Mouse (Mus musculus) forebrain, postnatal 0 days (tissue): ENCODE data around the gene Vstm5. TPM values are rescaled to one million over a fixed set of nuclear protein-coding genes. Genes with fewer than 3 reads are reported as not detected.
A peak's percentile ranks its signal among the peaks of the same experiment; 100 is the strongest.
"Not testable (repeated sequence)": the region's sequence is repeated elsewhere in the genome, so short reads cannot be mapped to it uniquely, and the experiment has no call there.

ENCODE experiments used
- ATAC-seq: fragments of 200-750 bp; cut with Nextera tagmentation; 2 replicates; pipeline ENCODE4 v1.8.0; 2017; ENCODE audit warnings: mild to moderate bottlenecking, moderate library complexity
- DNase-seq: peaks from one replicate; pipeline ENCODE4 v3.0.0-alpha.2; 2015
- H3K27ac ChIP-seq: fragments of 300-500 bp; sonication (generic); 2 replicates; pipeline ENCODE4 v1.5.1; 2014; ENCODE audit warnings: low read depth, mild to moderate bottlenecking, antibody characterized with exemption, low read length, moderate library complexity, mixed read lengths
- H3K27me3 ChIP-seq: fragments of 300-500 bp; sonication (generic); 2 replicates; pipeline ENCODE4 v1.6.1; 2014; ENCODE audit warnings: mild to moderate bottlenecking, low read length, mixed read lengths; ENCODE audit not compliant: insufficient read depth
- H3K36me3 ChIP-seq: fragments of 300-500 bp; sonication (generic); 2 replicates; pipeline ENCODE4 v1.6.1; 2014; ENCODE audit warnings: mild to moderate bottlenecking, moderate library complexity; ENCODE audit not compliant: insufficient read depth
- H3K4me1 ChIP-seq: fragments of 300-500 bp; sonication (generic); 2 replicates; pipeline ENCODE4 v1.6.1; 2014; ENCODE audit warnings: antibody characterized with exemption; ENCODE audit not compliant: insufficient read depth
- H3K4me2 ChIP-seq: fragments of 300-500 bp; sonication (generic); 2 replicates; pipeline ENCODE4 v1.6.1; 2014; ENCODE audit warnings: low read depth, mild to moderate bottlenecking, moderate library complexity
- H3K4me3 ChIP-seq: fragments of 300-500 bp; sonication (generic); 2 replicates; pipeline ENCODE4 v1.5.1; 2014; ENCODE audit warnings: low read depth, low read length, mixed read lengths
- H3K9ac ChIP-seq: fragments of 300-500 bp; sonication (generic); 2 replicates; pipeline ENCODE4 v1.6.1; 2014; ENCODE audit warnings: mild to moderate bottlenecking
- H3K9me3 ChIP-seq: fragments of 300-500 bp; sonication (generic); 2 replicates; pipeline ENCODE4 v1.6.1; 2016; ENCODE audit warnings: low read length
- CTCF ChIP-seq: sonication (generic); IDR thresholded peaks from 2 replicates; pipeline ENCODE4 v1.5.1; 2016; ENCODE audit warnings: antibody characterized with exemption, control low read depth, low read depth
- WGBS: fragments of 180-500 bp; shearing (Covaris S2); extraction: QIAGEN DNeasy Blood & Tissue Kit; methylation state at CpG from one replicate; pipeline ENCODE4 v1.1.7; 2014; 5-methylcytosine and 5-hydroxymethylcytosine counted together
- polyA plus RNA-seq: library from polyadenylated mRNA; unstranded; fragments of >200 nt; fragmentation: Nextera tagmentation; extraction: Ambion mirVana; gene quantifications from 2 replicates; pipeline ENCODE4 v1.2.1, GENCODE M21; 2015
- total RNA-seq: library from RNA; depleted of rRNA; stranded (reverse); fragments of >200 nt; gene quantifications from 2 replicates; pipeline ENCODE4 v1.2.3, GENCODE M21; 2014

Gene Vstm5
- total and polyA plus RNA-seq, 2 experiments from 2014 or later = 18.2 to 21.6 TPM

DNA sequence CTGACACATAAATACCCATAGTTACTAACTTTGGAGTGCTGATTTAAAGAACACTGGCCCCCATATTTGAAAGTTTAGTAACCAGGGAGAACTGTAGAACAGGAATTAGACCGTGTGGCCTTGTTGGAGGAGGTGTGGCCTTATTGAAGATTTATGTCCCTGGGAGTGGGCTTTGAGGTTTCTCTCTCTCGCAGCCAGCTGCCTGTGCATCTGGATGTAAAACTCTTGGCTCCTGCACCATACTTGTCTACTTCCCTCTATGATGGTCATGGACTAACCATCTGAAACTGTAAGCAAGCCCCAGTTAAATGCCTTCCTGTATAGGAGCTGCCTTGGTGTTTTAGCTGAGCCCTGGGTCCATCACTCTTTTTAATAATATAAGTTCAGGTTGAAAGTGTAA, 59.6 kb downstream of the Vstm5 start:
- WGBS = 79% methylated on average over 2 of the region's 2 CpGs
- H3K36me3 ChIP-seq = peaks cover 10% of the 10 kb centered on the region; the same call in 1 of the 2 replicates
- no peaks in the 10 kb centered on the region for H3K9me3 ChIP-seq
- no peak overlapping the region for H3K27ac ChIP-seq
- no peaks in the 10 kb centered on the region for H3K27me3 ChIP-seq
- H3K9ac ChIP-seq = no peak overlapping the region
- no peaks in the 10 kb centered on the region; the same call in 1 of the 2 replicates for H3K4me1 ChIP-seq
- TF ChIP-seq CTCF = no peak
- H3K4me3 ChIP-seq = no peak overlapping the region
- DNase-seq = no peak
- no peak overlapping the region for H3K4me2 ChIP-seq
- ATAC-seq = no peak

DNA sequence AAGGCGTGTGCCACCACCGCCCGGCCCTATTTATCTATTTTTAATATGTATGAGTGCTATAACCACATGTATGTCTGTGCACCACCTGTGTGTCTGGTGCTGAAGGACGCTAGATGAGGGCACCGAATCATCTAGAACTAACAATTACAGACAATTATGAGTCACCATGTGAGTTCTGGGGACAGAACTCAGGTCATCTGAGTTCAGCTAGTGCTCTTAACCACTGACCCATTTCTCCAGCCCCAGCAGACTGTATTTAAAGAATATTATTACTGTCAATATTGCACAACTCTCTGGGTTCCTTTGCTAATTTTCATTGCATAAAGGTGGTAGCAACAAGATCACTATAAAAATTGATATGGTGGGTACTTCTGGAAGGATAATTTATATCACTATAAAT, 61.2 kb downstream of the Vstm5 start:
- Histone ChIP-seq H3K27ac (no peak overlapping the region), H3K4me3 (no peak overlapping the region), H3K4me2 (no peak overlapping the region), H3K27me3 (no peaks in the 10 kb centered on the region), H3K9me3 (no peaks in the 10 kb centered on the region), H3K36me3 (peaks cover 7% of the 10 kb centered on the region; the same call in 1 of the 2 replicates), H3K9ac (no peak overlapping the region), H3K4me1 (no peaks in the 10 kb centered on the region; the same call in 1 of the 2 replicates)
- WGBS = 90% methylated on average over 5 of the region's 5 CpGs
- no peak for TF ChIP-seq CTCF
- no peak for ATAC-seq
- DNase-seq = no peak

DNA sequence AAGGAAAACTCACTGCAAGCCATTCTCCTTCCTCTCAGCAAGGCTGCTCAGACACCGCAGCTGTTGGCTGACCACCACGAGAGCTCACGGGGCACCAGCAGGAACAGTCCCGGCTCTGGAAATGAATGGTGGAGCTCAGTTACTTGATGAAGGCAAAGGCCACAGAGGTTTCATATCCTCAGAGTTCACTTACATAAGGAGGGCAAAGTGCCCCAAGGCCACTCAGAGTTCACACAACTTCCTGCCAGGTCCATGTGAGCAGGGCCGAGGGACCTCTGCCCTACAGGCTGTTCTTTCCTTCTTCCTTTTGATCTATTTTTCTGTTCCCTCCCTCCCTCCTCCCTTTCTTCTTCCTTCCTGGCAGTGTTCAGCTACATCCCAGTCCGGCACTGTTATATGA, 62.6 kb downstream of the Vstm5 start:
- no peak overlapping the region for H3K27ac ChIP-seq
- DNase-seq (no peak), ATAC-seq (no peak)
- 41% methylated on average over 6 of the region's 6 CpGs for WGBS
- H3K9me3 ChIP-seq = no peaks in the 10 kb centered on the region
- no peak overlapping the region for H3K4me3 ChIP-seq
- H3K4me1 ChIP-seq = no peaks in the 10 kb centered on the region; the same call in 1 of the 2 replicates
- H3K36me3 ChIP-seq = 0 out of 2 replicates have a peak, but pooled peaks cover under 1% of the 10 kb centered on the region
- H3K9ac ChIP-seq = no peak overlapping the region
- no peaks in the 10 kb centered on the region for H3K27me3 ChIP-seq
- no peak for TF ChIP-seq CTCF
- no peak overlapping the region for H3K4me2 ChIP-seq

DNA sequence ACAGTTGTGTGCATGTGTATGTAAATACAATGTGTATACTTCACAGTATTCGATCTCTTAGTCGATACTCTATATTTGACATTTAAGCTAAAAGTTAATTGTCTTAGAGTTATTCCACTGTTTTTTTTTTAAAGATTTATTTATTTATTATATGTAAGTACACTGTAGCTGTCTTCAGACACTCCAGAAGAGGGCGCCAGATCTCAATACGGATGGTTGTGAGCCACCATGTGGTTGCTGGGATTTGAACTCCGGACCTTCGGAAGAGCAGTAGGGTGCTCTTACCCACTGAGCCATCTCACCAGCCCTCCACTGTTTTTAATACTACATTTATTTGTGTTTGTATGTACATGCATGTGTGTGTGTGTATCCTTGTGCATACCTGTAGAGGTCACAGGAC, 63.2 kb downstream of the Vstm5 start:
- not testable (repeated sequence) for ATAC-seq, H3K9me3 ChIP-seq, H3K27me3 ChIP-seq

DNA sequence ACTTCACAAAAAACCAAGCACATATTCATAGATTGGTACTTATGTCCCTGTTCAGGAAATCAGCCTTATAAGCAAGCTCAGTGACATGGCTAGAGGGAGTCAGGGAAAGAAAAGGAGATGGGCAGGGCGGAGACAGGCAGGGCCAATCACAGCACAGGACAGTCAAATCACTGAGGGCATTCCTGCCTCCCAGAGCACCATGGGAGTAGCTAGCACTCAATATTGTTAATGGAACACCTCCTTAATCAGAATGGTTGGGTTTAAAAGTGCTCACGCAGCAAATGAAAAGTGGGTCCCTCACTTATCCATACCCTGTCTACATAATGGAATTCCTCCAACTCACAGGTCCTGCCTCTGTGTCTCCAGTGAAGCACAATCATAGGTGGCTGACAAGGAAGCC, 64.0 kb downstream of the Vstm5 start:
- H3K36me3 ChIP-seq = no peaks in the 10 kb centered on the region
- H3K4me2 ChIP-seq = no peak overlapping the region
- no peak overlapping the region for H3K27ac ChIP-seq
- 75% methylated on average over 2 of the region's 2 CpGs for WGBS
- no peak overlapping the region for H3K4me3 ChIP-seq
- H3K9ac ChIP-seq = no peak overlapping the region
- H3K9me3 ChIP-seq = no peaks in the 10 kb centered on the region
- no peak for TF ChIP-seq CTCF
- peaks cover 9% of the 10 kb centered on the region for H3K4me1 ChIP-seq
- no peaks in the 10 kb centered on the region for H3K27me3 ChIP-seq
- DNase-seq (no peak), ATAC-seq (no peak)

More for the DNA sequence above, 63.2 kb downstream of the Vstm5 start:
- not testable (repeated sequence) for H3K4me2 ChIP-seq, H3K27ac ChIP-seq, DNase-seq, H3K4me1 ChIP-seq, H3K36me3 ChIP-seq, H3K4me3 ChIP-seq, H3K9ac ChIP-seq
- WGBS = 79% methylated on average over 6 of the region's 6 CpGs

DNA sequence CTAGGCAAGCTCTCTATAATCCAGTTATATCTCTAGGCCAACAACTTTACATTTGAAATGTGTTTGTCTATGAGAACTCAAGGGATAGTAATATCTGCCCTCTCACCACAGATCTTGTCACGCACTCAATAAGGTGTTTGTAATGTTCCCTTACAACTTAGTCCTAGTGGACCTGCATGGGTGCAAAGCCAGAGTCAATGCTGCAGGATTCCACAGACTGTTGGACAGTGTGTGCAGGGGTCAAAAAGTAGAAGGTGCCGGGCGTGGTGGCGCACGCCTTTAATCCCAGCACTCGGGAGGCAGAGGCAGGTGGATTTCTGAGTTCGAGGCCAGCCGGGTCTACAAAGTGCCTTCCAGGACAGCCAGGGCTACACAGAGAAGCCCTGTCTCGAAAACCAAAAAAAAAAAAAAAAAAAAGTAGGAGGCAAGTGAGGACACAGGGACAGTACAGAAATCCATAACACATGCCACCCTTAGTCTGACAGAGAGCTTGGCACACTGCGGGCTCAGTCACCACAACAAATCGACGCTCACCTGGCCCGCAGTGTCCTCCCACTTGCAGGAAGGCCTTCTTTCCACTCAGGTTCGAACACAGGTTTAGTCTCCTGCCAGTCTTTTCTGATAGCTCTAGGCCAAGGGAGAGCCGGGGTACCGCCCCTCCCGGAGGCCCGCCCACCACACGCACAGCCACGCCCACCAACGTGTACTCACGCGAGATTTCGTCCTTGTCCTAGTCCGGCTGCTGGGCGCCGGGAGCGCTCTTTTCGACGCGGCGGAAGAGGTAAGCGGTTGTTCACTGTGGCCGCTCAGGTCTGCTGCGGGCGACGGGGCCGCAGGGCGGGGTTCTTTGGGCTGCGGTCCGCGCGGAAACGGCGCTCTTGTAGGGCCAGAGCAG, 66.9 kb downstream of the Vstm5 start, which contains the start of gene Taf1d:
Taf1d (plus strand) TSS at position 712 of the 895 bp plus-strand sequence.
- ATAC-seq (peak; percentile 98), DNase-seq (peak; percentile 95)
- peak within 1 kb of the TSS; percentile 90 for H3K27ac ChIP-seq
- H3K9ac ChIP-seq = peak within 1 kb of the TSS; percentile 92
- WGBS = 14% methylated on average over 45 of the region's 45 CpGs
- H3K4me3 ChIP-seq = peak within 1 kb of the TSS; percentile 84
- peak within 1 kb of the TSS; percentile 83 for H3K4me2 ChIP-seq
- peaks cover 15% of the 10 kb centered on the region for H3K4me1 ChIP-seq
- H3K36me3 ChIP-seq = peaks cover 17% of the 10 kb centered on the region
- TF ChIP-seq CTCF = no peak
- H3K27me3 ChIP-seq = no peaks in the 10 kb centered on the region
- no peaks in the 10 kb centered on the region for H3K9me3 ChIP-seq
